Mouse (Mus musculus): ENCODE measurements around the gene C1qtnf9. TPM values are rescaled to one million over a fixed set of nuclear protein-coding genes. Genes with fewer than 3 reads are reported as not detected.

Gene C1qtnf9
- total and polyA plus RNA-seq, 3 experiments: not detected

DNA sequence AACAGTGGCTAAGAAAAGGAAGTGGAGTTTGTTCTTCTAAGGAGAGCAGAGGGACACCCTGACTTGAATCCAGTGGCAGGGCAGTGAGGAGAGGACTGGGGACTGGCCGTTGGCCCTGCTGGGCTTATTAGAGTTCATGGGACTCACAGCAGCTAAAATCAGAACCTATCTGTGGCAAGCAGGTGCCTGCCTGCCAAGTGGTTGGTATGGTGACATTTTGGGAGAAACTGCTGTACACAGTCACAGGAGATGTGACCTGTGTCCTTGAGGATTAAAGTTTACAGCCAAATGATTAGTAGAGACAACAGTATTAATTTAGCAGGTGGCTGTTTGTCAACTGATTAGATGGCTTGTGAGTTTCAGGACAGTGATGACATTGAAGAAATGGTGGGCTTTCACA lies 37.9 kb downstream of the C1qtnf9 start:
- Histone ChIP-seq H3K9ac (ENCODE audit: control insufficient read depth, low read depth, low read length, poor library complexity, severe bottlenecking) (no peak overlapping the region), H3K4me1 (ENCODE audit: control insufficient read depth in 1 of 2, insufficient read depth in 2 of 2, low read length in 2 of 2) (no peaks in the 10 kb centered on the region), H3K9me3 (replicated peaks; ENCODE audit: insufficient read depth, low read length) (no peaks in the 10 kb centered on the region), H3K36me3 (ENCODE audit: control insufficient read depth in 1 of 2, insufficient read depth in 2 of 2, low read length in 2 of 2) (no peaks in the 10 kb centered on the region), H3K79me2 (ENCODE audit: control insufficient read depth, insufficient read depth, low read length, poor library complexity) (no peaks in the 10 kb centered on the region), H3K27me3 (ENCODE audit: control insufficient read depth in 1 of 2, insufficient read depth in 2 of 2, low read length in 2 of 2) (no peaks in the 10 kb centered on the region), H3K4me3 (ENCODE audit: control insufficient read depth in 1 of 2, insufficient read depth in 1 of 2, low read depth in 2 of 2, low read length in 2 of 2) (no peak overlapping the region), H3K27ac (ENCODE audit: control insufficient read depth, low read depth, low read length) (no peak overlapping the region)
- no peak for DNase-seq (ENCODE audit: low read depth, low spot score)
- TF ChIP-seq GABPA (IDR thresholded peaks at IDR 0.05; ENCODE audit: low read depth, low read length): no peak
- TF ChIP-seq MYC (IDR thresholded peaks at IDR 0.05; ENCODE audit: low read depth, low read length): no peak
- no peak for TF ChIP-seq RAD21 (IDR thresholded peaks at IDR 0.05; ENCODE audit: low read depth, low read length)
- no peak for TF ChIP-seq EP300 (IDR thresholded peaks at IDR 0.05; ENCODE audit: low read depth in 1 of 2, low read length in 2 of 2)
- TF ChIP-seq POLR2AphosphoS2 (IDR thresholded peaks at IDR 0.05; ENCODE audit: low read length): no peak
- no peak for TF ChIP-seq MAFK (IDR thresholded peaks at IDR 0.05; ENCODE audit: borderline replicate concordance, low read depth, low read length)
- TF ChIP-seq CHD2 (IDR thresholded peaks at IDR 0.05; ENCODE audit: low read length): no peak
- TF ChIP-seq HCFC1 (IDR thresholded peaks at IDR 0.05; ENCODE audit: low read depth, low read length): no peak
- no peak for TF ChIP-seq KAT2A (conservative IDR thresholded peaks at IDR 0.05; ENCODE audit: low read depth, low read length)
- no peak for TF ChIP-seq ZKSCAN1 (IDR thresholded peaks at IDR 0.05; ENCODE audit: low read depth, low read length)
- TF ChIP-seq USF1 (IDR thresholded peaks at IDR 0.05; ENCODE audit: low read depth, low read length): no peak
- no peak for TF ChIP-seq POLR2AphosphoS5 (IDR thresholded peaks at IDR 0.05; ENCODE audit: borderline replicate concordance, low read depth, low read length)
- TF ChIP-seq NRF1 (IDR thresholded peaks at IDR 0.05; ENCODE audit: insufficient read depth, low read depth, low read length, poor library complexity, severe bottlenecking): no peak
- no peak for TF ChIP-seq CHD1 (IDR thresholded peaks at IDR 0.05; ENCODE audit: low read depth, low read length)
- no peak for TF ChIP-seq E2F4 (IDR thresholded peaks at IDR 0.05; ENCODE audit: borderline replicate concordance, low read depth, low read length)
- TF ChIP-seq TBP (IDR thresholded peaks at IDR 0.05; ENCODE audit: low read depth, low read length): no peak
- no peak for TF ChIP-seq CTCF (IDR thresholded peaks at IDR 0.05 in 2 of 3, conservative IDR thresholded peaks at IDR 0.05 in 1 of 3; ENCODE audit: control insufficient read depth in 1 of 3, insufficient read depth in 1 of 3, low read depth in 2 of 3, low read length in 3 of 3, poor library complexity in 1 of 3, severe bottlenecking in 1 of 3)

DNA sequence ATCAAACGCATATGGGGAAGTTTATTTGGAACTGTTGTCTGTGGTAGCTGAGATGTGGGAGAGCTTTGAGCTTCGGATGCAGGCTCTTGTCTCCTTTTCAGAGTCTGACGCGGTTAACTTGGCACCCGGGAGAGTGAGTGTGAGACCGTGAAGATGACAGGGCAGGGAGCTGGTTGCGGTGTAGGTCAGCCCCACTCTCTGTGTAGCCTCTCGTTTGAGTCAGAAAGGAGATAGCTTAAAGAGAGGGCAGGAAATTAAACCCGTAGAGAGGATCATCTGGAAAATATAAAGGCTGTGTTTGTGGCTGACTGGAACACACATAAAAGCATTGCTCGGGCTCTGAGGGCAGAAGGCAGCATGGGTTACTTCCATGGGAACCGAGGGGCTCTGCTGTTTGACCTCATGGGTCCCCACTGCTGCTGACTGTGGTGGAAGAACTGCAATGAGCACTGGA lies 39.0 kb downstream of the C1qtnf9 start:
- no peaks in the 10 kb centered on the region for H3K27me3 ChIP-seq (ENCODE audit: control insufficient read depth in 1 of 2, insufficient read depth in 2 of 2, low read length in 2 of 2)
- H3K4me3 ChIP-seq (ENCODE audit: control insufficient read depth in 1 of 2, insufficient read depth in 1 of 2, low read depth in 2 of 2, low read length in 2 of 2): no peak overlapping the region
- H3K4me1 ChIP-seq (ENCODE audit: control insufficient read depth in 1 of 2, insufficient read depth in 2 of 2, low read length in 2 of 2): no peaks in the 10 kb centered on the region
- DNase-seq (ENCODE audit: low read depth, low spot score): no peak
- H3K27ac ChIP-seq (ENCODE audit: control insufficient read depth, low read depth, low read length): no peak overlapping the region
- H3K79me2 ChIP-seq (ENCODE audit: control insufficient read depth, insufficient read depth, low read length, poor library complexity): no peaks in the 10 kb centered on the region
- H3K9ac ChIP-seq (ENCODE audit: control insufficient read depth, low read depth, low read length, poor library complexity, severe bottlenecking): no peak overlapping the region
- no peaks in the 10 kb centered on the region; a peak in 1 of 4 replicates for H3K36me3 ChIP-seq (ENCODE audit: control insufficient read depth in 1 of 2, insufficient read depth in 2 of 2, low read length in 2 of 2)
- H3K9me3 ChIP-seq (replicated peaks; ENCODE audit: insufficient read depth, low read length): no peaks in the 10 kb centered on the region
- TF ChIP-seq MAZ (IDR thresholded peaks at IDR 0.05; ENCODE audit: low read depth, low read length): no peak
- no peak for TF ChIP-seq POLR2A (IDR thresholded peaks at IDR 0.05; ENCODE audit: control insufficient read depth in 1 of 2, insufficient read depth in 1 of 2, low read depth in 1 of 2, low read length in 2 of 2, poor library complexity in 1 of 2)

Measured in MEL (cell line).